Mouse (Mus musculus): Measurements from ENCODE around the gene Tubd1.

DNA sequence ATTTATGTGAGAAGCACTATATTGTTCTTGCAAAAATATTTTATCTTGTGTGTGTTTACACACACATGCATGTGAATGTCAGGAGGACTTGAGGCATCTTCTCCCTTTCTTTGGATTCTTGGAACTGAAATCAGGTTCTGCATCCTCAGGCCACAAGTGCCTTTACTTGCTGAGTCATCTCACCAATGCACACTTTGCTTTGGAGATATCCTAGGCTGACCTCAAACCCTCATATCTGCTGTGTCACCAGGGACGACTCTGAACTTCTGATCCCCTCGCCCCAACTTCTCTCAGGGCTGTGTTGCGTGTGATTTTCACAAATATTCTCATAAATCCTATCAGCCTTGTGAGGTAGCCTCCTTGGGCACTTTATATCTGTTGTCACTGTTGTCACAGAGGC is 65.4 kb downstream of the Tubd1 start:
- TF ChIP-seq CTCF (IDR thresholded peaks at IDR 0.05; ENCODE audit: low read depth), result no peak
- no peak for TF ChIP-seq EP300 (IDR thresholded peaks at IDR 0.05; ENCODE audit: low read depth)

All from heart, postnatal 0 days (tissue).